Mouse (Mus musculus): Measurements from ENCODE around the gene Chd8. TPM values are rescaled to one million over a fixed set of nuclear protein-coding genes. Genes with fewer than 3 reads are reported as not detected.
A peak's percentile ranks its signal among the peaks of the same experiment; 100 is the strongest.

The Chd8 gene
- polyA plus RNA-seq, 1 experiment from 2014 or later, result 23.9 TPM

- no peak for ATAC-seq
- H3K27ac ChIP-seq, result peak overlapping the region; percentile 94
- no peaks in the 10 kb centered on the region for H3K27me3 ChIP-seq (replicated peaks)
- WGBS, result 5% methylated on average over 18 of the region's 18 CpGs
- no peaks in the 10 kb centered on the region for H3K36me3 ChIP-seq
- peak overlapping the region; percentile 91 for H3K4me3 ChIP-seq (replicated peaks)
- H3K9ac ChIP-seq, result peak overlapping the region; percentile 90
- H3K4me2 ChIP-seq (replicated peaks), result peak overlapping the region; percentile 68
- peaks cover 9% of the 10 kb centered on the region; the same call in 1 of the 2 replicates for H3K4me1 ChIP-seq (replicated peaks)
- no peaks in the 10 kb centered on the region for H3K9me3 ChIP-seq
Measured at GRCm38 (mm10) chr14:52256311-52257175, 1.0 kb downstream of the Chd8 start.

GRCm38 (mm10) chr14:52246129-52246528 lies 11.5 kb downstream of the Chd8 start:
- WGBS, result 75% methylated on average over 4 of the region's 4 CpGs
- Histone ChIP-seq H3K27ac (no peak overlapping the region), H3K4me1 (replicated peaks) (peaks cover 8% of the 10 kb centered on the region; the same call in 1 of the 2 replicates), H3K36me3 (no peaks in the 10 kb centered on the region), H3K4me2 (replicated peaks) (no peak overlapping the region), H3K4me3 (replicated peaks) (no peak overlapping the region), H3K27me3 (replicated peaks) (no peaks in the 10 kb centered on the region), H3K9me3 (no peaks in the 10 kb centered on the region), H3K9ac (no peak overlapping the region)
- no peak for ATAC-seq

DNA sequence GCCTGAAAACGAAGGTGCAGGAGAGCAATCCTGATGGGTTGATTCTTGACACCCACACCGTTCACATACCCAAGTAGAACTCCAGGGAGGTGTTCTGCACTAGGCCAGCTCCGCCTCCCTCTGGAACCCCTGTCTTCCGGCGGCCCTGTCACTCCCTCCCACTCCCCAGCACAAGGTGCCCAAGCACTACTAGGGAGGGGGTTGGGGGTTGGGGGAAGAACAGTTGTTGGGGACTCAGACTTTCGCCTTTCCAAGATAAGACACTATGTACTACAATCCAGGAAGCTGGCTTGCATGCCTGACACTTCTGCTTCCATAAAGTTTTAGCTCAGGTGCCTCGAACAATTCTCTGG lies 12.9 kb downstream of the Chd8 start:
- peak overlapping the region; percentile 92 for H3K27ac ChIP-seq
- WGBS, result 8% methylated on average over 7 of the region's 7 CpGs
- no peaks in the 10 kb centered on the region for H3K36me3 ChIP-seq
- H3K9ac ChIP-seq, result peak overlapping the region; percentile 62
- ATAC-seq, result peak; percentile 87; the same call in 1 of the 2 replicates
- H3K4me1 ChIP-seq (replicated peaks), result peaks cover 8% of the 10 kb centered on the region; the same call in 1 of the 2 replicates
- no peaks in the 10 kb centered on the region for H3K27me3 ChIP-seq (replicated peaks)
- H3K9me3 ChIP-seq, result no peaks in the 10 kb centered on the region
- H3K4me2 ChIP-seq (replicated peaks), result peak overlapping the region; percentile 81
- peak overlapping the region; percentile 74 for H3K4me3 ChIP-seq (replicated peaks)

- Histone ChIP-seq H3K9me3 (no peaks in the 10 kb centered on the region), H3K27ac (peak overlapping the region; percentile 92), H3K4me3 (replicated peaks) (peak overlapping the region; percentile 74), H3K4me2 (replicated peaks) (peak overlapping the region; percentile 81), H3K36me3 (no peaks in the 10 kb centered on the region), H3K4me1 (replicated peaks) (peaks cover 8% of the 10 kb centered on the region; the same call in 1 of the 2 replicates), H3K9ac (peak overlapping the region; percentile 74), H3K27me3 (replicated peaks) (no peaks in the 10 kb centered on the region)
- 0% methylated on average over 32 of the region's 32 CpGs for WGBS
- ATAC-seq, result peak; percentile 99
Measured at GRCm38 (mm10) chr14:52244041-52244689, 13.4 kb downstream of the Chd8 start.

DNA sequence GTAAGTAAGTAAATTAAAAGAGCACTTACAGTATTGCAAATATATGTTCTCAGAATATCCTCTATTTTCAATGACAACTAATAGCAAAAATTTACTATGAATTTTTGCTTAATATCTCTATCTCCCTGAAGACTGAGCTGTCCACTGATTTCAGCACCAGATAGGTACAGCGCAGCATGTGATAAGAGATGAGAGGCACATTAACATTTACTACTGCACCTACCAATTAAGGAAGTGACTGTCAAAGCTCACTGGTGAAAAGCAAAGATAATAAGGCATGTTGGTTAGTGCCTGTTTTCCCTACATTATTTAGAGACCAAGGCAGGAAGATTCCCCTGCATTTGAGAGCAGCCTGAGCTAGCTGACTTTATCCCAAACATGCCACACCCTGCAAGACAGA lies 21.4 kb downstream of the Chd8 start:
- Histone ChIP-seq H3K9ac (no peak overlapping the region), H3K27ac (no peak overlapping the region), H3K4me1 (replicated peaks) (no peaks in the 10 kb centered on the region), H3K4me2 (replicated peaks) (no peak overlapping the region), H3K4me3 (replicated peaks) (no peak overlapping the region), H3K27me3 (replicated peaks) (no peaks in the 10 kb centered on the region), H3K36me3 (peaks cover 33% of the 10 kb centered on the region), H3K9me3 (no peaks in the 10 kb centered on the region)
- ATAC-seq, result no peak
- 98% methylated on average over 1 of the region's 1 CpGs for WGBS

DNA sequence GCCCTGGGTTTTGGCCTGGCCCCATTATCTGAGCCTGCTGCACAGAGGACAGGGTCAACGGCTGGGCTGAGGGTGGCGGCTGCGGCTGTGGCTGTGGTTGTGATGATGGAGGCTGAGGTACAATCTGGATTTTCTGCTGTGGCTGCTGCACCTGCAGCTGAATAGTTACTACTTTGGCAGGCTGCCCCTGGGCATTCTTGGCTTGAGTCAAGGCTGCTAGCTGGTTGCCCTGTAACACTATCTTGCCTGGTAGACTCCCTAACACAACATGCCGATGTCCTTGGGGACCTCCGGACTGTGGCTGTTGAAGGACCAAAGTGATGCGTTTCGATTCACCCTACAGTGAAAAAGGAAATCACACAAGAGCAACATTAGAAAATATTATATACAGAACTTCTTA lies 22.4 kb downstream of the Chd8 start:
- ATAC-seq, result no peak
- 92% methylated on average over 7 of the region's 7 CpGs for WGBS
- H3K27me3 ChIP-seq (replicated peaks), result no peaks in the 10 kb centered on the region
- no peak overlapping the region for H3K27ac ChIP-seq
- H3K9me3 ChIP-seq, result no peaks in the 10 kb centered on the region
- no peak overlapping the region for H3K4me2 ChIP-seq (replicated peaks)
- no peak overlapping the region for H3K4me3 ChIP-seq (replicated peaks)
- H3K4me1 ChIP-seq (replicated peaks), result no peaks in the 10 kb centered on the region
- peaks cover 42% of the 10 kb centered on the region for H3K36me3 ChIP-seq
- no peak overlapping the region for H3K9ac ChIP-seq

- no peak overlapping the region for H3K4me3 ChIP-seq (replicated peaks)
- H3K36me3 ChIP-seq, result peaks cover 50% of the 10 kb centered on the region
- no peak overlapping the region for H3K9ac ChIP-seq
- WGBS, result 80% methylated on average over 6 of the region's 6 CpGs
- H3K9me3 ChIP-seq, result no peaks in the 10 kb centered on the region
- H3K4me2 ChIP-seq (replicated peaks), result no peak overlapping the region
- no peaks in the 10 kb centered on the region for H3K27me3 ChIP-seq (replicated peaks)
- H3K4me1 ChIP-seq (replicated peaks), result no peaks in the 10 kb centered on the region
- H3K27ac ChIP-seq, result no peak overlapping the region
- no peak for ATAC-seq
Measured at GRCm38 (mm10) chr14:52232249-52232648, 25.3 kb downstream of the Chd8 start.

DNA sequence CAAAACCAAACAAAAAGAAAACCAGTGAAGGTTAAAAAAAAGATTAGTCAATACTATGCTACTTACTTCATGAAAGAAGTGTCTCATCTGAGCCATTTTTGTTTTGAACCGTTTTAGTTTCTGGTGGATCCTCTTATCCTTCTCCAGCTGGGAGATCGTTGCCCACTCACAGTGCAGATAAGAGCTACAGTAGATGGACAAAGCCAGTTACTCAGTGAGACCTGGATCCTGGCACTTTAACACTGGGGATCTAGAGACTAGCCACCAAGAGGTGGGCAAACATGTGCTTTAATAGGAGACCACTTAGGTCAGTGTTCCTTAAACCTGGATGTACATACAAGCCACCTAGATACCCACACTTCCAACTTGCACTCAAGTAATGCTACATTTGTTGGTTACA lies 31.6 kb downstream of the Chd8 start:
- Histone ChIP-seq H3K4me1 (replicated peaks) (no peaks in the 10 kb centered on the region), H3K36me3 (peaks cover 33% of the 10 kb centered on the region), H3K4me2 (replicated peaks) (no peak overlapping the region), H3K27me3 (replicated peaks) (no peaks in the 10 kb centered on the region), H3K9ac (no peak overlapping the region), H3K27ac (no peak overlapping the region), H3K9me3 (no peaks in the 10 kb centered on the region), H3K4me3 (replicated peaks) (no peak overlapping the region)
- no peak for ATAC-seq
- WGBS, result 87% methylated on average over 2 of the region's 2 CpGs

DNA sequence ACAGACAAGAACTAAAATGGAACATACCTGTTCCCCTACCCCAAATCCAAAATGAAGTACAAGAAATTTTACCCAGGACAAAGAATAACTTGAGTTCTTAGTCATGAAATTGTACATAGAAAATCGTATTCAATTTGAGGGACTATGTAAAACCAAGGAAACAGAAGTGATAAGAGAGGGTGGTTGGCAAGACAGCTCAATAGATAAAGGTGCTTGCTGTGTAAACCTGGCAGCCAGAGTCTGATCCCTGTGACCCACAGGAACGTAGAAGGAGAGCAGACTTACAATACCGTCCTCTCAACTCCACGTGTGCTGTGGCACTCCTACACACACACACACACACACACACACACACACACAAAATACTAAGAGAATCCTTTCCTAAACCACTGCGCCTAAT lies 40.3 kb downstream of the Chd8 start:
- H3K9ac ChIP-seq, result no peak overlapping the region
- no peaks in the 10 kb centered on the region for H3K4me1 ChIP-seq (replicated peaks)
- H3K4me3 ChIP-seq (replicated peaks), result no peak overlapping the region
- peaks cover 59% of the 10 kb centered on the region for H3K36me3 ChIP-seq
- WGBS, result 84% methylated on average over 5 of the region's 5 CpGs
- no peak for ATAC-seq
- no peaks in the 10 kb centered on the region for H3K9me3 ChIP-seq
- H3K27me3 ChIP-seq (replicated peaks), result no peaks in the 10 kb centered on the region
- no peak overlapping the region for H3K4me2 ChIP-seq (replicated peaks)
- no peak overlapping the region for H3K27ac ChIP-seq

DNA sequence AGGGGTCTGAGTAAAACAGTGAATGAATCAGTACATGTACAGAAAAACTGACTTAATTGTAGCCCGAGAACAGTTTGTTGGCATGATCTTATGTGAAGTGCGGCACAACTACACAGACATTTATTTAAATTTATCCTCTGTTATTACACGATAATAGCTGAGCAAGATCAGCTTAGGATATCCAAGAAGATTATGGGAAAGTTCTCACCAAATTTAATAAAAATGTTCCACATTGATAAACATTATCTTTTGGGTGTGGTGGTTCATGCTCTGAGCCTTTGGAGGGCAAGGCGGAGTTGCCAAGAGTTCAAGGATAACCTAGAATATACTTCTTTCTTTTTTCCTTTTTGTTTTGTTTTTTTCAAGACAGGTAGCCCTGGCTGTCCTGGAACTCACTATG lies 58.2 kb downstream of the Chd8 start:
- H3K9me3 ChIP-seq, result no peaks in the 10 kb centered on the region
- H3K4me2 ChIP-seq (replicated peaks), result no peak overlapping the region
- H3K4me3 ChIP-seq (replicated peaks), result no peak overlapping the region
- peaks cover 5% of the 10 kb centered on the region; the same call in 1 of the 2 replicates for H3K4me1 ChIP-seq (replicated peaks)
- no peaks in the 10 kb centered on the region for H3K27me3 ChIP-seq (replicated peaks)
- ATAC-seq, result no peak
- H3K9ac ChIP-seq, result no peak overlapping the region
- 89% methylated on average over 4 of the region's 4 CpGs for WGBS
- H3K36me3 ChIP-seq, result peaks cover 9% of the 10 kb centered on the region
- no peak overlapping the region for H3K27ac ChIP-seq

DNA sequence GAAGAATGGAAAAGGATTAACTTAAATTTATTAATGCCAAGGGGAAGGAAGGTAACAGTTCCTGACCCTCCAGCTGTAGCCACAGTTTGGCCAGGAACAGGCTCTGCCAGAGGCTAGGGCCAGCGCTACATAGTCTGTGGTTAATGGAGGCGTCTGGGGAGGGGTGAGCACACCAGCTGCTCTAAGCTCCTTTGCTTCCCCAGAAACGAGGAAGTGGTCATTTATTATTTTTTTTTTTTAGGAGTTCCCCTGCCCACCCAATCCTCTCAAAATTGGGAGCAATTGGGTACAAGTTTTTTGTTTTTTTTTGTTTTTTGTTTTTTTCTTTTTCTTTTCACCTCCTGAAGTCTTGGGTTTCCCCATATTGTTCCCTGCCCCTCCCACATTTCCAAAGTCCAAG lies 59.4 kb downstream of the Chd8 start:
- H3K9me3 ChIP-seq, result no peaks in the 10 kb centered on the region
- no peak overlapping the region; the same call in 1 of the 2 replicates for H3K9ac ChIP-seq
- H3K36me3 ChIP-seq, result peaks cover 3% of the 10 kb centered on the region; the same call in 1 of the 2 replicates
- no peaks in the 10 kb centered on the region for H3K27me3 ChIP-seq (replicated peaks)
- ATAC-seq, result no peak
- peak overlapping the region; percentile 64 for H3K4me2 ChIP-seq (replicated peaks)
- WGBS, result 15% methylated on average over 3 of the region's 3 CpGs
- H3K4me3 ChIP-seq (replicated peaks), result peak overlapping the region; percentile 13; the same call in 1 of the 2 replicates
- no peak overlapping the region for H3K27ac ChIP-seq
- peaks cover 5% of the 10 kb centered on the region; the same call in 1 of the 2 replicates for H3K4me1 ChIP-seq (replicated peaks)

- no peaks in the 10 kb centered on the region for H3K9me3 ChIP-seq
- peak; percentile 97 for ATAC-seq
- H3K36me3 ChIP-seq, result no peaks in the 10 kb centered on the region
- H3K27ac ChIP-seq, result peak within 1 kb of the TSS; percentile 98
- WGBS, result under 1% methylated on average over 59 of the region's 59 CpGs
- no peaks in the 10 kb centered on the region for H3K27me3 ChIP-seq (replicated peaks)
- peak within 1 kb of the TSS; percentile 64 for H3K4me2 ChIP-seq (replicated peaks)
- peaks cover 5% of the 10 kb centered on the region; the same call in 1 of the 2 replicates for H3K4me1 ChIP-seq (replicated peaks)
- H3K9ac ChIP-seq, result peak within 1 kb of the TSS; percentile 98
- peak within 1 kb of the TSS; percentile 99 for H3K4me3 ChIP-seq (replicated peaks)
Measured at GRCm38 (mm10) chr14:52197156-52197878, 60.3 kb downstream of the Chd8 start, which contains the start of gene Supt16. Gene Supt16 (minus strand): TSS chr14:52197416.

Measured in intestine, embryonic 15.5 days (tissue).